Mouse (Mus musculus): Measurements from ENCODE around the gene Casp9.

GRCm38 (mm10) chr4:141821178-141821577, 27.8 kb downstream of the Casp9 start:
- TF ChIP-seq CTCF (IDR thresholded peaks at IDR 0.05; ENCODE audit: low read depth): no peak
- TF ChIP-seq EP300 (IDR thresholded peaks at IDR 0.05; ENCODE audit: low read depth): no peak

All from liver, postnatal 0 days (tissue).